32 mouse cellular contexts compared by ENCODE assay signal in the genomic region with DNA sequence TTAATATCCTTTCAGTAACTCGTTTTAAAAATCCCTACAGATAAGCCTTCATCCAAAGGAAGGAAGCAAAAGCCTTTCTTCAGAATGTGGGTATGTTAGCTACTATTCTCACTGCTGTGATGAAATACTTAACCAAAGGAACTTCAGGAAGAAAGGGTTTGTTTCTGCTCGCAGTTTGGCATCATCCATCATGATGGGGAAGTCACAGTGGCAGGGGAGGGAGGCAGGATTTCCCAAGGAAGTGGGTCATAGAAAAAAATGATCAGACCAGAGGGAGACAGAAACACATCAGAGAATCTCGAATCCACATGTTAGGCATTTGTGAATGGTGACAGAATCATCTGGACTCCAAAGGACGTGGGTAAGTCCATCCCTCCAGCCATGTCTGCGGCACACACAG. TPM values are rescaled to one million over a fixed set of nuclear protein-coding genes. Genes with fewer than 3 reads are reported as not detected.
DNase-seq lines count a peak whose midpoint lies in the region; ATAC-seq and TF ChIP-seq lines count a peak whose summit lies in the region.
"Had no signal": no experiment of that assay in that cellular context is flagged by ENCODE, and none has a peak within 500 bp of the region (broad histone marks: within the 10 kb centered on the region; RNA-seq: fewer than 3 reads in every experiment).

No protein-coding gene starts in this region.

- H3K27ac ChIP-seq in kidney, embryonic 14.5 days (ENCODE audit: low read depth, low read length), result no peak overlapping the region
- no peak overlapping the region for H3K27ac ChIP-seq in lung, postnatal 0 days (ENCODE audit: low read length)
- H3K27ac ChIP-seq in stomach, postnatal 0 days (replicated peaks), result no peak overlapping the region
- H3K27ac ChIP-seq in forebrain, embryonic 15.5 days (replicated peaks), result no peak overlapping the region
- H3K27ac ChIP-seq: forebrain, embryonic 12.5 days; liver, embryonic 14.5 days; midbrain, embryonic 12.5 days; neural tube, embryonic 12.5 days had no signal

- TF ChIP-seq EP300 in lung, postnatal 0 days (IDR thresholded peaks at IDR 0.05), result 0 out of 2 replicates have a peak, but pooled peaks have one; percentile 23
- no peak for TF ChIP-seq EP300 in stomach, postnatal 0 days (optimal IDR thresholded peaks at IDR 0.05)

- WGBS in kidney, embryonic 14.5 days, result 69% methylated on average over 5 of the region's 5 CpGs
- 38% methylated on average over 5 of the region's 5 CpGs for WGBS in lung, postnatal 0 days
- WGBS in stomach, postnatal 0 days, result 50% methylated on average over 5 of the region's 5 CpGs
- WGBS in forebrain, embryonic 15.5 days, result 81% methylated on average over 5 of the region's 5 CpGs

- no peaks in the 10 kb centered on the region for H3K27me3 ChIP-seq in kidney, embryonic 14.5 days (ENCODE audit: control insufficient read depth, insufficient read depth, low read length)
- H3K27me3 ChIP-seq in lung, postnatal 0 days (replicated peaks; ENCODE audit: insufficient read depth, low read length), result no peaks in the 10 kb centered on the region
- H3K27me3 ChIP-seq in stomach, postnatal 0 days (ENCODE audit: control insufficient read depth, insufficient read depth, low read length), result no peaks in the 10 kb centered on the region
- H3K27me3 ChIP-seq in forebrain, embryonic 15.5 days, result no peaks in the 10 kb centered on the region
- H3K27me3 ChIP-seq: CH12.LX; forebrain, embryonic 12.5 days; midbrain, embryonic 12.5 days; neural tube, embryonic 12.5 days had no signal

- H3K4me2 ChIP-seq in kidney, embryonic 14.5 days (replicated peaks; ENCODE audit: low read depth, low read length), result no peak overlapping the region
- H3K4me2 ChIP-seq in lung, postnatal 0 days (replicated peaks; ENCODE audit: low read depth, low read length), result no peak overlapping the region
- H3K4me2 ChIP-seq in stomach, postnatal 0 days (replicated peaks; ENCODE audit: low read depth), result no peak overlapping the region
- no peak overlapping the region for H3K4me2 ChIP-seq in forebrain, embryonic 15.5 days (replicated peaks)
- H3K4me2 ChIP-seq: forebrain, embryonic 12.5 days; midbrain, embryonic 12.5 days; neural tube, embryonic 12.5 days had no signal

- peak; percentile 5 for DNase-seq in kidney, adult 18-20 months
- DNase-seq in lung, postnatal 0 days (ENCODE audit: low spot score), result peak; percentile 6
- no peak for DNase-seq in lung, postnatal 25 days (ENCODE audit: low spot score)
- peak; percentile 10 to 32 for DNase-seq in kidney, postnatal 36 days
- DNase-seq in stomach, postnatal 0 days (ENCODE audit: low spot score), result no peak
- DNase-seq: adrenal gland, postnatal 25 days; cerebellum, adult 11-12 months; cerebellum, adult 9-11 months; gastrocnemius, postnatal 10 days; heart, postnatal 14 days; liver; right cerebral cortex, adult 18-20 months; right cerebral cortex, postnatal 4 days; thymus, adult 2 months; thymus, postnatal 36 days had no signal

- H3K4me1 ChIP-seq in kidney, embryonic 14.5 days (ENCODE audit: control insufficient read depth, insufficient read depth, low read length), result no peaks in the 10 kb centered on the region
- H3K4me1 ChIP-seq in lung, postnatal 0 days (ENCODE audit: insufficient read depth, low read depth, low read length), result no peaks in the 10 kb centered on the region
- H3K4me1 ChIP-seq in stomach, postnatal 0 days (replicated peaks; ENCODE audit: control insufficient read depth, insufficient read depth), result no peaks in the 10 kb centered on the region
- no peaks in the 10 kb centered on the region for H3K4me1 ChIP-seq in forebrain, embryonic 15.5 days
- H3K4me1 ChIP-seq: forebrain, embryonic 12.5 days; midbrain, embryonic 12.5 days; neural tube, embryonic 12.5 days had no signal

- no peaks in the 10 kb centered on the region for H3K9me3 ChIP-seq in kidney, embryonic 14.5 days (ENCODE audit: control insufficient read depth, low read length)
- H3K9me3 ChIP-seq in lung, postnatal 0 days (ENCODE audit: low read length), result no peaks in the 10 kb centered on the region
- H3K9me3 ChIP-seq in stomach, postnatal 0 days (ENCODE audit: control insufficient read depth, low read length), result no peaks in the 10 kb centered on the region
- H3K9me3 ChIP-seq in forebrain, embryonic 15.5 days, result no peaks in the 10 kb centered on the region
- H3K9me3 ChIP-seq: forebrain, embryonic 12.5 days; megakaryocyte, embryonic 14.5 days; midbrain, embryonic 12.5 days; neural tube, embryonic 12.5 days had no signal

- no peak for ATAC-seq in kidney, embryonic 14.5 days (ENCODE audit: low FRiP score, low TSS enrichment)
- ATAC-seq in lung, postnatal 0 days, result no peak
- ATAC-seq in granulocyte monocyte progenitor cell, adult 5-6 weeks (replicated peaks; ENCODE audit: poor library complexity, severe bottlenecking), result peak; percentile 99
- ATAC-seq in stomach, postnatal 0 days (ENCODE audit: low FRiP score, low TSS enrichment), result no peak
- no peak for ATAC-seq in forebrain, embryonic 15.5 days (replicated peaks)
- ATAC-seq: activated CD4-positive, CD25-positive, alpha-beta regulatory T cell, adult 4 months; hindbrain, embryonic 16.5 days had no signal

- no peak overlapping the region for H3K9ac ChIP-seq in kidney, embryonic 14.5 days (ENCODE audit: low read depth, low read length)
- H3K9ac ChIP-seq in lung, postnatal 0 days (replicated peaks; ENCODE audit: low read depth), result no peak overlapping the region
- no peak overlapping the region for H3K9ac ChIP-seq in stomach, postnatal 0 days (ENCODE audit: low read length)
- H3K9ac ChIP-seq in forebrain, embryonic 15.5 days (replicated peaks), result no peak overlapping the region
- H3K9ac ChIP-seq: forebrain, embryonic 12.5 days; liver, embryonic 14.5 days; midbrain, embryonic 12.5 days; neural tube, embryonic 12.5 days had no signal

- H3K36me3 ChIP-seq in kidney, embryonic 14.5 days (ENCODE audit: control insufficient read depth, insufficient read depth, low read length), result no peaks in the 10 kb centered on the region
- H3K36me3 ChIP-seq in lung, postnatal 0 days (ENCODE audit: insufficient read depth, low read length), result no peaks in the 10 kb centered on the region
- H3K36me3 ChIP-seq in stomach, postnatal 0 days (ENCODE audit: control insufficient read depth, insufficient read depth, low read length), result no peaks in the 10 kb centered on the region
- H3K36me3 ChIP-seq in forebrain, embryonic 15.5 days, result no peaks in the 10 kb centered on the region
- H3K36me3 ChIP-seq: forebrain, embryonic 12.5 days; midbrain, embryonic 12.5 days; neural tube, embryonic 12.5 days had no signal

- no peak overlapping the region for H3K4me3 ChIP-seq in kidney, embryonic 14.5 days (ENCODE audit: low read length)
- no peak overlapping the region for H3K4me3 ChIP-seq in lung, postnatal 0 days (ENCODE audit: low read depth, low read length)
- no peak overlapping the region for H3K4me3 ChIP-seq in stomach, postnatal 0 days (ENCODE audit: low read depth, low read length)
- H3K4me3 ChIP-seq in forebrain, embryonic 15.5 days, result no peak overlapping the region
- H3K4me3 ChIP-seq: erythroblast, embryonic 14.5 days; forebrain, embryonic 12.5 days; megakaryocyte, embryonic 14.5 days; midbrain, embryonic 12.5 days; myocyte; neural tube, embryonic 12.5 days had no signal

- TF ChIP-seq CTCF in lung, postnatal 0 days (IDR thresholded peaks at IDR 0.05), result no peak
- no peak for TF ChIP-seq CTCF in stomach, postnatal 0 days (IDR thresholded peaks at IDR 0.05; ENCODE audit: low read depth)

RNA-seq across cellular contexts. Expression of gene Commd3, which starts 17.4 kb away (rescaled TPM):
- 215 and 264 TPM in 2 replicates for polyA plus RNA-seq in kidney, embryonic 14.5 days (2014; fragmentation: Nextera tagmentation; extraction: Ambion mirVana)
- 175 and 184 TPM in 2 replicates for polyA plus RNA-seq in lung, postnatal 0 days (2015; fragmentation: Nextera tagmentation; extraction: Ambion mirVana)
- 107 and 136 TPM in 2 replicates for total RNA-seq in granulocyte monocyte progenitor cell, adult 5-6 weeks (2014; fragmentation: Nextera tagmentation)
- 205 and 217 TPM in 2 replicates for total RNA-seq in granulocyte monocyte progenitor cell, adult 5-6 weeks (2017)
- 169 and 178 TPM in 2 replicates for polyA plus RNA-seq in stomach, postnatal 0 days (2015; fragmentation: Nextera tagmentation; extraction: Ambion mirVana)
- 263 and 266 TPM in 2 replicates for polyA plus RNA-seq in forebrain, embryonic 15.5 days (2015; fragmentation: Nextera tagmentation; extraction: Ambion mirVana)

RNA-seq across cellular contexts. Expression of gene Bmi1, which starts 22.0 kb away (rescaled TPM):
- 34.7 and 44.1 TPM in 2 replicates for polyA plus RNA-seq in kidney, embryonic 14.5 days (2014; fragmentation: Nextera tagmentation; extraction: Ambion mirVana)
- polyA plus RNA-seq in lung, postnatal 0 days (2015; fragmentation: Nextera tagmentation; extraction: Ambion mirVana), result 13.2 and 15.2 TPM in 2 replicates
- 31.9 and 32.1 TPM in 2 replicates for total RNA-seq in granulocyte monocyte progenitor cell, adult 5-6 weeks (2014; fragmentation: Nextera tagmentation)
- 26.6 and 41.9 TPM in 2 replicates for total RNA-seq in granulocyte monocyte progenitor cell, adult 5-6 weeks (2017)
- 10.5 and 12.0 TPM in 2 replicates for polyA plus RNA-seq in stomach, postnatal 0 days (2015; fragmentation: Nextera tagmentation; extraction: Ambion mirVana)
- 38.0 and 39.8 TPM in 2 replicates for polyA plus RNA-seq in forebrain, embryonic 15.5 days (2015; fragmentation: Nextera tagmentation; extraction: Ambion mirVana)

RNA-seq across cellular contexts. Expression of gene Spag6, which starts 39.0 kb away (rescaled TPM):
- polyA plus RNA-seq in kidney, embryonic 14.5 days (2014; fragmentation: Nextera tagmentation; extraction: Ambion mirVana), result 0.07 and 0.09 TPM in 2 replicates
- 0.07 and 0.42 TPM in 2 replicates for polyA plus RNA-seq in lung, postnatal 0 days (2015; fragmentation: Nextera tagmentation; extraction: Ambion mirVana)
- total RNA-seq in granulocyte monocyte progenitor cell, adult 5-6 weeks (2014; fragmentation: Nextera tagmentation), result not detected in 2 replicates
- total RNA-seq in granulocyte monocyte progenitor cell, adult 5-6 weeks (2017), result not detected in 2 replicates
- 0.10 and 0.21 TPM in 2 replicates for polyA plus RNA-seq in stomach, postnatal 0 days (2015; fragmentation: Nextera tagmentation; extraction: Ambion mirVana)
- polyA plus RNA-seq in forebrain, embryonic 15.5 days (2015; fragmentation: Nextera tagmentation; extraction: Ambion mirVana), result 0.09 TPM in 1 of 2 replicates, not detected in the other
- total RNA-seq: ES-E14; heart, postnatal 14 days; midbrain, postnatal 0 days had no signal
- polyA plus RNA-seq: activated CD4-positive, CD25-positive, alpha-beta regulatory T cell, adult 4 months; erythroblast, embryonic 14.5 days; intestine, embryonic 14.5 days; limb, embryonic 11.5 days; liver, embryonic 14.5 days; midbrain, postnatal 0 days had no signal

Comparison
In these comparisons a context has a peak if more than half of its experiments do, and no peak if none do; other contexts are left out.
1. DNase-seq: peak in kidney, adult 18-20 months (single experiment), lung, postnatal 0 days (single experiment) and kidney, postnatal 36 days (2 of 2); none in lung, postnatal 25 days (single experiment) and stomach, postnatal 0 days (single experiment).